Mouse (Mus musculus) neural tube, postnatal 0 days (tissue): ENCODE measurements around the gene Abca14. TPM values are rescaled to one million over a fixed set of nuclear protein-coding genes. Genes with fewer than 3 reads are reported as not detected.

ENCODE experiments used
- polyA plus RNA-seq: library from polyadenylated mRNA; unstranded; fragments of >200 nt; fragmentation: Nextera tagmentation; extraction: Ambion mirVana; gene quantifications from 2 replicates; pipeline ENCODE4 v1.2.1, GENCODE M21; 2015

The Abca14 gene
- polyA plus RNA-seq, result not detected in 2 replicates

DNA sequence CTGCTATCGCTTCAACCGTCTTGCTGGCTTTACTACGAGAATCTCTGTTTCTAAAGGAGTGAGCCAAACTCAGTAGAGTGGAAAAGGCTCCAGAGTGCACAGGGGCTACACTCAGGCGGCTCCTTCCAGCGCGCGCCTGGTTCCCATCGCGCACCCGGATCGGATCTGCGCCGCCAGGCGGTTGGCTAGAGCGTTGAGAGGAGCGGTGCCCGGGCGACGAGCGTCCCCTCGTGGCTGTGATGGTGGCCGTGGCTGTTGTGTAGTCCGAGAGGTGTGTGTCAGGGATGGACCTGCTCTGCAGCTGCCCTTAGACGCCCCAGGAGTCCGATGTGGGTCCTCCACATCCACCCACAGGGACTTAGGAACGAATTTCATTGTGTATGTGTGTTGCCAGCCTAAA lies at the start of gene Abca14:
Gene Abca14, plus strand, starts transcription at position 173 of the 400 bp plus-strand sequence.

DNA sequence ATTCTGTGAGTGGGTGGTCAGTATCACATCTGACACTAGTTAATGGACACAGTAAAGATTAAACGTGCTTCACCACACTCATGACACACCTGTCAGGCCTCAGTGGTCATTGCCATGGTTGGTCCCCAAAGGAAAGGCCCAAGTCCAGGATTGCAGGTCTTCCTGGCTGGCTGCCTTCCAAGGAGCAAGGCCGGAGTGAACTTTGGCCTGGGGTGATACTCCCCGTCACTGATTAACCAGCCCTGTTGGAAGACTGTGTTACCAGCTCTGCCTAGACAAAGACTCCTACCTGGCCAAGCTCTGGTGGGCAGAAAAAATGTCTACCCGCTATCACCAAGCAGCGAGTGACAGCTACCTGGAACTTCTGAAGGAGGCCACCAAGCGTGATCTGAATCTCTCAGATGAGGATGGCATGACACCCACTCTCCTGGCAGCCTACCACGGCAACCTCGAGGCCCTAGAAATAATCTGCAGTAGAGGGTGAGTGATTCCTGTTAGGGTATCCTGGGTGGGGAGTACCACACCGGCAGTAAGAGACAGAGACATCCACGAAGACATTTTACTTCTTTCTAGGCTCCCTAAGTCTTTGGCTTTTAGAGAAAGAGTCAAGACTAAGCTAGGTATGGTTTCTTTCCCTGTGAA lies 30.0 kb upstream of the Abca14 start, which contains the start of gene Anks4b:
Gene Anks4b, plus strand, starts transcription at position 256 of the 642 bp plus-strand sequence.

DNA sequence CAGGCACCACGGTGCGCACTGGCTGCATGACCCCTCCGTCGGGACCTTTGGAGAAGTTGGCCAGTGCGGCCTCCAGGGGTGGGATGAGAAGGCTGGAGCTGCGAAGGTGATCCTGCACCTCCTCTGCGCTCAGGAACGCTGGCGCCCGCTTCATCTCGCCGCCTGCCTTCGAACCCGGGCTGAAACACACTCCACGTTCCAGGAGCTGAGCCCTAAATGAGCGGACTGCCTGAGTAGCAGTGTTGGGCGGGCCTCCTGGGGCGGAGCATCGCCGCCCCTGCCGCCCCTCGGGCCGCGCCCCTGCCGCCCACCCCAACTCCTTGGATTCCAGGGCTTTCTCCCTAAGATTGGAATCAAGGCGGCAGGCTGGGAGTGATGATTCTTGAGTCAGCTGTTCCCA lies 2.0 kb upstream of the Abca14 start, which contains the start of gene Crym:
Gene Crym, minus strand, starts transcription at position 341 of the 400 bp plus-strand sequence.

DNA sequence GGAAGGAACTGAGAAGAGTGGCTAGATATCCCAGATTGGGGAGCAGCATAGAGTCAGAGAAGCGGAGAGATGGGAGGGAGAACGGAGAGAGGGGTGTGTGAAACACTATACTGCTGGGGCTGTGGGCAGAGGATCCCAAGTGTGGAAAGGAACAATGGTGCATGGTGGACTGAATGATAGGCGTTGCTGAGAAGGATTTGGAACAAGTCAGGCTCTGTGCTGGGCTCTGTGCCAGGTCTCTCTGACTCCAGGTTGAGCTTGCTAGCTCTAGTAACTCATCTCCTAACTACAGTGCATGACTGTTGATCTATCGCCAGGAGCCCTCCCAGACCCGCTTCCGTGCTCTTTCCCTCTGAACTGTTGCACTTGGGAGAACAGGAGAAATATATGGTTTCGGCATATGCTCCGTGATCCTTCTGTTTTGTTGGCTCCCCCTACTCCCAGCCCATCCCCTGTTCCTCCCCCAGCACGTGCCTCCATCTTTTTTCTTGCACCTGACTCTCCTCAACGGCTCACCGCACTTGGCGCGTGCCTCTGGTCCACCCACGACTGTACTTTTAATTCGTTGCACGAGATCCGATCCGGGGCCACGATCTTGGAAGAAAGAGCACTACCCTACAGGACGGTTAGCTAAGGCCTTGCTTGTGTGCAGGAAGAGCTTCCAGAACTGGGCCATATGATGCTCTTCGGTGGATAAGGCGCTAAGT lies 124.5 kb downstream of the Abca14 start, which contains the start of gene Abca15:
Gene Abca15, plus strand, starts transcription at position 584 of the 707 bp plus-strand sequence.

Other genes starting within 250 kb of the Abca14 start
- gene Dnah3, start 108.7 kb upstream of the Abca14 start, polyA plus RNA-seq, result 0.03 TPM in 1 of 2 replicates, not detected in the other
- 24.0 and 30.2 TPM in 2 replicates for gene Tmem159, start 101.6 kb upstream of the Abca14 start, polyA plus RNA-seq
- not detected in 2 replicates for gene Zp2, start 58.7 kb upstream of the Abca14 start, polyA plus RNA-seq
- not detected in 2 replicates for gene Anks4b, start 30.1 kb upstream of the Abca14 start, polyA plus RNA-seq
- gene Crym, start 1.9 kb upstream of the Abca14 start, polyA plus RNA-seq, result 13.6 and 14.6 TPM in 2 replicates
- 0.10 TPM in 1 of 2 replicates, not detected in the other for gene Abca15, start 124.7 kb downstream of the Abca14 start, polyA plus RNA-seq
- not detected in 2 replicates for gene Abca16, start 205.7 kb downstream of the Abca14 start, polyA plus RNA-seq